32 mouse cellular contexts compared by ENCODE assay signal in the genomic region with DNA sequence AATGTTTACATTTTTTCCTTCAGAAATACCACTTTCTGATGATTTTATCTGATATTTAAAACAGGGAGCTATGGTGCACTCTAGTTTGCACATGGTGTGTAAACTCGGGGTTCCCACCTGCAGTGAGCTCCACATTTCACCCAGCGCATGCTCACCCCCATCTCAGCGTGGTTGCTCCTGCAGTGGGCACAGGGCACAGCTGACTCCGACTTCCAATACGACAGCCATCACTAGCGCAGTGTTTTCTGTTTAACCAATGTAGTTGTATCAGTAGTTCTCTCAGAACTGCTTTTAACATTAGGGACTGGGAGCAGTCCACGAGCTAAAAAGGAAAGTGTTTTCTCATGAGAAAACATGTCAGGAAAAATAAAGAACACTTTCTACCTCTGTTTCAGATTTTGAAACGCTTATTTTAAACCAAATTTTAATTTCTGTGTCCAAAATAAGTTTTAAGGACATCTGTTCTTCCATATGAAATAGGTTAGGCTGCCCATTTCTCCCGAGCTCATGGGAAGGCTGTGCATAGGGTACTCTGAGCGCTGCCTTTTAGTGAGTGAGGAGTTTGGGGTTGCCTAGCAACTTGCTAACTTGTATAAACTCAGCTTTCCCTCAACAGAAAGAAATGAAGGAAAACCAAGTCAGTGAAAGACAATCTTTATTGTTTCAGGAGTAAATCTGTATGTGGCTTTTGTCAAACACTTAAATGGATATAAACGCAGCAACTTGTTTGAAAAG. TPM values are rescaled to one million over a fixed set of nuclear protein-coding genes. Genes with fewer than 3 reads are reported as not detected.
DNase-seq lines count a peak whose midpoint lies in the region; ATAC-seq and TF ChIP-seq lines count a peak whose summit lies in the region.
"Had no signal": no experiment of that assay in that cellular context is flagged by ENCODE, and none has a peak within 500 bp of the region (broad histone marks: within the 10 kb centered on the region; RNA-seq: fewer than 3 reads in every experiment).

No protein-coding gene starts in this region.

- ATAC-seq in forebrain, embryonic 16.5 days: peak; percentile 63; the same call in 1 of the 2 replicates
- ATAC-seq in forebrain, embryonic 15.5 days (replicated peaks): no peak
- no peak for ATAC-seq in cerebellum, adult (ENCODE audit: insufficient number of reproducible peaks, low FRiP score, low TSS enrichment)
- ATAC-seq: forebrain, embryonic 13.5 days; intestine, postnatal 0 days; lung, postnatal 0 days; midbrain, embryonic 16.5 days had no signal

- H3K4me1 ChIP-seq in forebrain, embryonic 16.5 days (replicated peaks; ENCODE audit: control insufficient read depth, insufficient read depth, low read length): peaks cover 9% of the 10 kb centered on the region
- no peaks in the 10 kb centered on the region; the same call in 1 of the 2 replicates for H3K4me1 ChIP-seq in forebrain, embryonic 15.5 days
- H3K4me1 ChIP-seq in ES-Bruce4 (ENCODE audit: control insufficient read depth, insufficient read depth, low read length): peaks cover 5% of the 10 kb centered on the region
- H3K4me1 ChIP-seq: neural tube, embryonic 12.5 days had no signal

- no peak for TF ChIP-seq POLR2A in ES-Bruce4 (IDR thresholded peaks at IDR 0.05; ENCODE audit: insufficient read depth, low read length)

- H3K9me3 ChIP-seq in forebrain, embryonic 16.5 days (ENCODE audit: control insufficient read depth, low read length): no peaks in the 10 kb centered on the region
- H3K9me3 ChIP-seq in forebrain, embryonic 15.5 days: no peaks in the 10 kb centered on the region
- H3K9me3 ChIP-seq in ES-Bruce4 (replicated peaks; ENCODE audit: control insufficient read depth, insufficient read depth, low read length, poor library complexity, severe bottlenecking): no peaks in the 10 kb centered on the region
- H3K9me3 ChIP-seq: embryonic facial prominence, embryonic 13.5 days; forebrain, embryonic 13.5 days; limb, embryonic 13.5 days; neural tube, embryonic 12.5 days had no signal

- whole genome bisulfite sequencing in forebrain, embryonic 16.5 days: 61% methylated on average over 11 of the region's 11 CpGs
- 67% methylated on average over 11 of the region's 11 CpGs for WGBS in forebrain, embryonic 15.5 days

- H3K36me3 ChIP-seq in forebrain, embryonic 16.5 days (ENCODE audit: control insufficient read depth, insufficient read depth): no peaks in the 10 kb centered on the region
- no peaks in the 10 kb centered on the region for H3K36me3 ChIP-seq in forebrain, embryonic 15.5 days
- peaks cover 31% of the 10 kb centered on the region for H3K36me3 ChIP-seq in ES-Bruce4 (ENCODE audit: control insufficient read depth, insufficient read depth, low read length, poor library complexity, severe bottlenecking)
- H3K36me3 ChIP-seq: embryonic facial prominence, embryonic 13.5 days; limb, embryonic 13.5 days; neural tube, embryonic 12.5 days had no signal

- H3K27ac ChIP-seq in forebrain, embryonic 16.5 days (ENCODE audit: low read length): no peak overlapping the region
- no peak overlapping the region for H3K27ac ChIP-seq in forebrain, embryonic 15.5 days (replicated peaks)
- H3K27ac ChIP-seq in layer of hippocampus, adult 2 months: peak overlapping the region; percentile 46
- 0 out of 2 replicates have a peak overlapping the region, but pooled peaks have one; percentile 67 for H3K27ac ChIP-seq in ES-Bruce4 (ENCODE audit: insufficient read depth, low read length)
- H3K27ac ChIP-seq: embryonic facial prominence, embryonic 13.5 days; forebrain, embryonic 13.5 days; hindbrain, embryonic 14.5 days; limb, embryonic 13.5 days; macrophage; neural tube, embryonic 12.5 days had no signal

- no peaks in the 10 kb centered on the region for H3K27me3 ChIP-seq in forebrain, embryonic 16.5 days (replicated peaks; ENCODE audit: control insufficient read depth, insufficient read depth, low read length)
- H3K27me3 ChIP-seq in forebrain, embryonic 15.5 days: no peaks in the 10 kb centered on the region
- H3K27me3 ChIP-seq in ES-Bruce4 (ENCODE audit: control insufficient read depth, insufficient read depth, low read length, poor library complexity, severe bottlenecking): no peaks in the 10 kb centered on the region
- H3K27me3 ChIP-seq: forebrain, embryonic 13.5 days; limb, embryonic 13.5 days; neural tube, embryonic 12.5 days had no signal

- H3K4me3 ChIP-seq in forebrain, embryonic 16.5 days (replicated peaks; ENCODE audit: low read length): no peak overlapping the region
- H3K4me3 ChIP-seq in forebrain, embryonic 15.5 days: no peak overlapping the region
- H3K4me3 ChIP-seq in layer of hippocampus, adult 2 months: no peak overlapping the region
- H3K4me3 ChIP-seq in ES-Bruce4 (ENCODE audit: low read depth, low read length): no peak overlapping the region
- H3K4me3 ChIP-seq: embryonic facial prominence, embryonic 13.5 days; erythroblast, embryonic 14.5 days; forebrain, embryonic 13.5 days; limb, embryonic 13.5 days; myocyte; neural tube, embryonic 12.5 days had no signal

- TF ChIP-seq EP300 in ES-Bruce4 (IDR thresholded peaks at IDR 0.05; ENCODE audit: insufficient read depth, low read depth, low read length): no peak

- no peak overlapping the region for H3K9ac ChIP-seq in forebrain, embryonic 16.5 days (replicated peaks; ENCODE audit: low read depth, low read length)
- no peak overlapping the region for H3K9ac ChIP-seq in forebrain, embryonic 15.5 days (replicated peaks)
- no peak overlapping the region for H3K9ac ChIP-seq in ES-Bruce4 (ENCODE audit: low read depth, poor library complexity, severe bottlenecking)
- H3K9ac ChIP-seq: embryonic facial prominence, embryonic 13.5 days; forebrain, embryonic 13.5 days; hindbrain, embryonic 14.5 days; limb, embryonic 13.5 days; neural tube, embryonic 12.5 days had no signal

- no peak overlapping the region for H3K4me2 ChIP-seq in forebrain, embryonic 16.5 days (ENCODE audit: low read length)
- no peak overlapping the region for H3K4me2 ChIP-seq in forebrain, embryonic 15.5 days (replicated peaks)
- H3K4me2 ChIP-seq: embryonic facial prominence, embryonic 13.5 days; forebrain, embryonic 13.5 days; heart, embryonic 11.5 days; hindbrain, embryonic 14.5 days; limb, embryonic 13.5 days; liver, embryonic 11.5 days; neural tube, embryonic 12.5 days had no signal

- no peak for DNase-seq in layer of hippocampus, adult 2 months (ENCODE audit: low spot score in 2 of 2)
- no peak for DNase-seq in layer of hippocampus, postnatal 10 days (ENCODE audit: low spot score in 2 of 2)
- peak; percentile 55 for DNase-seq in brain, embryonic 18.5 days (ENCODE audit: low read depth, low spot score)
- DNase-seq: adrenal gland, postnatal 25 days; cerebellum, adult 11 months; cerebellum, adult 9-10 months; cerebellum, postnatal 36 days; gastrocnemius, postnatal 14 days; kidney, adult 9 months; kidney, postnatal 10 days; layer of hippocampus, adult 9-11 months; lung, adult 18-20 months; right cerebral cortex, postnatal 4 days; thymus, adult 2 months; thymus, postnatal 36 days had no signal

- no peak for TF ChIP-seq CTCF in layer of hippocampus, adult 2 months (conservative IDR thresholded peaks at IDR 0.05)
- no peak for TF ChIP-seq CTCF in ES-Bruce4 (IDR thresholded peaks at IDR 0.05; ENCODE audit: low read depth, low read length)

RNA-seq across cellular contexts. Expression of a gene that starts 25.7 kb away (rescaled TPM):
- polyA plus RNA-seq in forebrain, embryonic 16.5 days (2015; fragmentation: Nextera tagmentation; extraction: Ambion mirVana): 2.2 and 2.6 TPM in 2 replicates
- polyA plus RNA-seq in forebrain, embryonic 15.5 days (2015; fragmentation: Nextera tagmentation; extraction: Ambion mirVana): 2.4 and 2.5 TPM in 2 replicates
- 100 to 1,000 TPM; 176 to 178 TPM for total RNA-seq in layer of hippocampus, adult 2 months (2021)
- 100 to 1,000 TPM; 124 to 137 TPM for total RNA-seq in layer of hippocampus, postnatal 10 days (2021)
- polyA plus RNA-seq in ES-Bruce4 (2011; ENCODE audit: insufficient read depth, insufficient read length, low read depth, missing spikeins): 73.8 and 77.1 TPM in 2 replicates

Comparison
In these comparisons a context has a peak if more than half of its experiments do, and no peak if none do; other contexts are left out.
1. H3K27ac ChIP-seq: peak in layer of hippocampus, adult 2 months (single experiment) and ES-Bruce4 (single experiment); none in forebrain, embryonic 16.5 days (single experiment) and forebrain, embryonic 15.5 days (single experiment).
2. RNA of a gene that starts 25.7 kb away (polyA plus RNA-seq): 73.8 to 77.1 TPM in ES-Bruce4; 2.4 to 2.5 TPM in forebrain, embryonic 15.5 days and 2.2 to 2.6 TPM in forebrain, embryonic 16.5 days; every median in the first group is over 10 times any median in the second.